Mouse (Mus musculus) lung, adult 2 months (tissue): Measurements from ENCODE around the gene Cdc14a.

Experiments
- CTCF ChIP-seq: fragments of 200-500 bp; IDR thresholded peaks from 2 replicates; pipeline ENCODE4 v1.5.1; 2011; ENCODE audit warnings: mild to moderate bottlenecking, low read length, control low read depth; ENCODE audit not compliant: insufficient read depth
- POLR2A ChIP-seq: fragments of 200-500 bp; IDR thresholded peaks from 2 replicates; pipeline ENCODE4 v1.6.1; 2011; ENCODE audit warnings: low read depth, mild to moderate bottlenecking, control low read depth, low read length, borderline replicate concordance; ENCODE audit errors: extremely low read depth

DNA sequence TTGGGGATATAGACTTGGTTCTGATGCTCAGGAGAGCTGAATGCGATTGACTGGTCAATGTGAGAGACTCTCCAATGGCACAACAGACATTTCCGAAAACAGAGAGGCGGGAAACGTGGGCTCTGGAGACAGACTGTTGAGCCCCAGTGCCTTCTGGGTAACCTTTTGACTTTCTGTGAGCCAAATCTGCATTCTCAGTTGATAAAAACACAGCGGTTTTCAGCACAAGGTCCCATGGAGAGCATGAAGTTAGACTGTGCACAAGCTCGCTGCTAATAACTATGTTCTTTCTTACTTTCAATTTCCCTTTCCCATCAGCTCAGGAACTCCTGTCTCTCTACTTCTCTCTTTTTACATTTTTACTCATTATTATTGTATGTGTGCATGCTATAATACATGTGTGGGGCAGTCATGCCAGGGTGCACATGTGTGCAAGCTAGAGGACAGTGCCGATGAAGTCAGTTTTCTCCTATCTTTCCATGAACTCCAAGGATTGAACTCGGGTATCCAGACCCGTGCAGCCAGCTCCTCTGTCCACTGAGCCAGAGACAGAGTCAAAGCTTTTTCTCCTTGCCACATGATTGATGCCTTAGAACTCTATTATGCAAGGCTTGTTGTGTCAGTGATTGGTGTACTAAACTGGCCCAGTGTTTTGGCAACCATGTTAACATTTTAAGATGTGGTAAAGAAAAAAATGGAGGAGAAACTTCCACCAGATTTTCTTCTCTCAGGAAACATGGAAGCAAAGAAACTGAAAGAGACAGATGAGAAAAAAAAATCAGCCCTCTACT is 13.2 kb upstream of the Cdc14a start:
- no peak for TF ChIP-seq CTCF
- TF ChIP-seq POLR2A = no peak
